Mouse (Mus musculus) myocyte (in vitro differentiated cells): Measurements from ENCODE around the gene Cops7b. TPM values are rescaled to one million over a fixed set of nuclear protein-coding genes. Genes with fewer than 3 reads are reported as not detected.

ENCODE experiments used
- H3K27me3 ChIP-seq: one replicate; pipeline ENCODE4 v1.6.1; 2011; ENCODE audit not compliant: control insufficient read depth, insufficient read depth, insufficient read length
- H3K36me3 ChIP-seq: one replicate; pipeline ENCODE4 v1.6.1; 2011; ENCODE audit not compliant: control insufficient read depth, insufficient read depth
- H3K4me2 ChIP-seq: one replicate; pipeline ENCODE4 v1.6.1; 2011; ENCODE audit warnings: low read depth, control low read depth
- H3K4me3 ChIP-seq: one replicate; pipeline ENCODE4 v1.5.1; 2011; ENCODE audit warnings: mild to moderate bottlenecking, control low read depth, moderate library complexity
- H3K79me2 ChIP-seq: one replicate; pipeline ENCODE4 v1.6.1; 2011; ENCODE audit not compliant: control insufficient read depth, insufficient read depth
- H3ac ChIP-seq: one replicate; pipeline ENCODE4 v1.6.1; 2011; ENCODE audit not compliant: control insufficient read depth, insufficient read length
- CEBPB ChIP-seq: IDR thresholded peaks from 2 replicates; pipeline ENCODE4 v1.6.1; 2011; ENCODE audit warnings: mild to moderate bottlenecking, moderate library complexity; ENCODE audit not compliant: poor library complexity, insufficient read depth, severe bottlenecking
- E2F4 ChIP-seq: IDR thresholded peaks from one replicate; pipeline ENCODE4 v1.6.1; 2011; ENCODE audit warnings: mild to moderate bottlenecking, control low read depth, moderate library complexity; ENCODE audit not compliant: insufficient read depth
- MAX ChIP-seq: IDR thresholded peaks from one replicate; pipeline ENCODE4 v1.6.1; 2011; ENCODE audit warnings: low read depth, mild to moderate bottlenecking, control low read depth
- MYOD1 ChIP-seq, 3 experiments: IDR thresholded peaks; one replicate each; pipeline ENCODE4 v1.6.1; 2011; ENCODE audit warnings: control low read depth in 2 of 3, low read depth in 2 of 3, mild to moderate bottlenecking in 2 of 3, moderate library complexity in 1 of 3; ENCODE audit not compliant: insufficient read length in 2 of 3, control insufficient read depth in 1 of 3
- MYOG ChIP-seq, 3 experiments: IDR thresholded peaks; one replicate each; pipeline ENCODE4 v1.6.1; 2011; ENCODE audit warnings: control low read depth in 2 of 3, low read depth in 2 of 3, mild to moderate bottlenecking in 2 of 3; ENCODE audit not compliant: insufficient read length in 2 of 3, control insufficient read depth in 1 of 3, insufficient read depth in 1 of 3
- POLR2A ChIP-seq: IDR thresholded peaks from one replicate; pipeline ENCODE4 v1.6.1; 2011; ENCODE audit warnings: low read depth, mild to moderate bottlenecking, control low read depth, moderate library complexity; ENCODE audit not compliant: insufficient read length
- POLR2AphosphoS2 ChIP-seq: IDR thresholded peaks from one replicate; pipeline ENCODE4 v1.6.1; 2011; ENCODE audit warnings: low read depth, control low read depth; ENCODE audit not compliant: insufficient read length
- REST ChIP-seq: IDR thresholded peaks from one replicate; pipeline ENCODE4 v1.6.1; 2011; ENCODE audit warnings: mild to moderate bottlenecking, control low read depth, moderate library complexity; ENCODE audit not compliant: insufficient read depth, insufficient read length
- SRF ChIP-seq: IDR thresholded peaks from one replicate; pipeline ENCODE4 v1.6.1; 2011; ENCODE audit warnings: low read depth; ENCODE audit not compliant: control insufficient read depth, insufficient read length
- TCF12 ChIP-seq: IDR thresholded peaks from one replicate; pipeline ENCODE4 v1.6.1; 2011; ENCODE audit warnings: mild to moderate bottlenecking, control low read depth; ENCODE audit not compliant: poor library complexity, insufficient read depth, severe bottlenecking
- TCF3 ChIP-seq: IDR thresholded peaks from one replicate; pipeline ENCODE4 v1.6.1; 2011; ENCODE audit warnings: low read depth, control low read depth; ENCODE audit not compliant: insufficient read length
- USF1 ChIP-seq: IDR thresholded peaks from one replicate; pipeline ENCODE4 v1.6.1; 2011; ENCODE audit warnings: low read depth, mild to moderate bottlenecking, control low read depth, moderate library complexity
- polyA plus RNA-seq: library from polyadenylated mRNA; unstranded; fragments of >200 nt; fragmentation: generic; extraction: Trizol; gene quantifications from one replicate; pipeline ENCODE4 v1.2.1, GENCODE M21; 2012; ENCODE audit warnings: missing spikeins

Gene Cops7b
- polyA plus RNA-seq, 1 experiment, result 20.4 TPM

DNA sequence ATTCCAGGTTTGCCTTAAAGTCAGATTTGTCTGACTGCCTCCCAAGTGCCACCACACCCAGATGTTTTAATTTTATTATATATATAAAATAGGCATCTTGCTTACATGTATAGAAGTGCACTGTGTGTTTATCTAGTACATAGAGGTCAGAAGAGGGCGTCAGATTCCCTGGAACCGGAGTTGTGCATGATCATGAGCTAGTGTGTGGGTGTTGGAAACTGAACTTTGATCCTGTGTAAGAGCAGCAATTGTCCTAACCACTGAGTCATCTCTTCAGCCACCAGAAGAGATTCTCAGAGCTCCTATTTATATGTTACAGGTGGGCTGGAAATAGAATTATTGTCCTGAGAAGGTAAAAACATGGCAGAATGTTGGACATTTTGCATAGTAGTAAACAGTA lies 17.4 kb downstream of the Cops7b start:
- H3K36me3 ChIP-seq, result peaks cover 38% of the 10 kb centered on the region
- no peak overlapping the region for H3K4me3 ChIP-seq
- no peak overlapping the region for H3ac ChIP-seq
- TF ChIP-seq MAX, result no peak
- TF ChIP-seq CEBPB, result no peak
- no peak for TF ChIP-seq SRF
- TF ChIP-seq POLR2A, result no peak
- TF ChIP-seq E2F4, result no peak
- no peak for TF ChIP-seq MYOG (IDR thresholded peaks at IDR 0.05; ENCODE audit: control insufficient read depth in 1 of 3, insufficient read depth in 1 of 3, insufficient read length in 2 of 3, low read depth in 2 of 3)
- no peak for TF ChIP-seq MYOD1 (IDR thresholded peaks at IDR 0.05; ENCODE audit: control insufficient read depth in 1 of 3, insufficient read length in 2 of 3, low read depth in 2 of 3)
- no peak for TF ChIP-seq POLR2AphosphoS2
- TF ChIP-seq TCF3, result no peak
- no peak for TF ChIP-seq USF1
- no peak for TF ChIP-seq TCF12
- TF ChIP-seq REST, result no peak
- no peaks in the 10 kb centered on the region for H3K79me2 ChIP-seq
- no peak overlapping the region for H3K4me2 ChIP-seq
- H3K27me3 ChIP-seq, result no peaks in the 10 kb centered on the region

GRCm38 (mm10) chr1:86610954-86611353 lies 28.2 kb downstream of the Cops7b start:
- no peak overlapping the region for H3K4me3 ChIP-seq
- H3K4me2 ChIP-seq, result no peak overlapping the region
- H3ac ChIP-seq, result no peak overlapping the region
- no peaks in the 10 kb centered on the region for H3K27me3 ChIP-seq
- TF ChIP-seq POLR2A, result no peak
- TF ChIP-seq SRF, result no peak
- TF ChIP-seq REST, result no peak
- TF ChIP-seq POLR2AphosphoS2, result no peak
- TF ChIP-seq TCF12, result no peak
- TF ChIP-seq MYOG (IDR thresholded peaks at IDR 0.05; ENCODE audit: control insufficient read depth in 1 of 3, insufficient read depth in 1 of 3, insufficient read length in 2 of 3, low read depth in 2 of 3), result no peak
- no peak for TF ChIP-seq USF1
- TF ChIP-seq CEBPB, result no peak
- H3K36me3 ChIP-seq, result peaks cover 6% of the 10 kb centered on the region
- no peaks in the 10 kb centered on the region for H3K79me2 ChIP-seq

GRCm38 (mm10) chr1:86612081-86612480 lies 29.4 kb downstream of the Cops7b start:
- H3ac ChIP-seq, result no peak overlapping the region
- H3K79me2 ChIP-seq, result no peaks in the 10 kb centered on the region
- TF ChIP-seq E2F4 (no peak), MYOD1 (IDR thresholded peaks at IDR 0.05; ENCODE audit: control insufficient read depth in 1 of 3, insufficient read length in 2 of 3, low read depth in 2 of 3) (peak in 2 of 3 experiments; percentile 12 to 37), CEBPB (no peak), REST (no peak), TCF12 (no peak), POLR2AphosphoS2 (no peak), SRF (no peak)
- H3K4me3 ChIP-seq, result no peak overlapping the region
- H3K36me3 ChIP-seq, result peaks cover 6% of the 10 kb centered on the region
- no peaks in the 10 kb centered on the region for H3K27me3 ChIP-seq
- no peak overlapping the region for H3K4me2 ChIP-seq

DNA sequence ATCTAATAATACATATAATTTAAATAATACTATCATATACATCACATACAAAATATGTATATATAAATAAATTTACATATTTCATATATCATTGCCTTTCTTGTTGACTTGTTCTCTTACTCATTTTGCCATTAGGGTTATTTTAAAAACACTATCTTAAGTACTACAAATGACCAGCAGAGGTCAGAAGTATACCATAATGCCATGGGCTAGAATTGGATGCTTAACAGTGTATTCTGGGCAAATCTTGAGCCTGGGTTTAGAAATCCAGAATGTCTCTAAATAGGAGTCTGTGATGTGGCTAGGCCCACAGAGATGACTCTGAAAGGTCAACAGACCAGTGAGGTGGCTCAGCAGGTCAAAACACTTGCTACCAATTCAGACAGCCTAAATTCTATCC lies 31.6 kb downstream of the Cops7b start:
- Histone ChIP-seq H3K4me2 (no peak overlapping the region), H3K27me3 (no peaks in the 10 kb centered on the region), H3K36me3 (no peaks in the 10 kb centered on the region), H3ac (no peak overlapping the region), H3K4me3 (no peak overlapping the region), H3K79me2 (no peaks in the 10 kb centered on the region)
- TF ChIP-seq MYOD1 (IDR thresholded peaks at IDR 0.05; ENCODE audit: control insufficient read depth in 1 of 3, insufficient read length in 2 of 3, low read depth in 2 of 3), result no peak
- TF ChIP-seq SRF, result no peak
- TF ChIP-seq TCF3, result no peak
- no peak for TF ChIP-seq POLR2A
- no peak for TF ChIP-seq E2F4
- TF ChIP-seq CEBPB, result no peak
- no peak for TF ChIP-seq MAX
- TF ChIP-seq POLR2AphosphoS2, result no peak
- no peak for TF ChIP-seq MYOG (IDR thresholded peaks at IDR 0.05; ENCODE audit: control insufficient read depth in 1 of 3, insufficient read depth in 1 of 3, insufficient read length in 2 of 3, low read depth in 2 of 3)
- no peak for TF ChIP-seq REST
- no peak for TF ChIP-seq USF1
- no peak for TF ChIP-seq TCF12

DNA sequence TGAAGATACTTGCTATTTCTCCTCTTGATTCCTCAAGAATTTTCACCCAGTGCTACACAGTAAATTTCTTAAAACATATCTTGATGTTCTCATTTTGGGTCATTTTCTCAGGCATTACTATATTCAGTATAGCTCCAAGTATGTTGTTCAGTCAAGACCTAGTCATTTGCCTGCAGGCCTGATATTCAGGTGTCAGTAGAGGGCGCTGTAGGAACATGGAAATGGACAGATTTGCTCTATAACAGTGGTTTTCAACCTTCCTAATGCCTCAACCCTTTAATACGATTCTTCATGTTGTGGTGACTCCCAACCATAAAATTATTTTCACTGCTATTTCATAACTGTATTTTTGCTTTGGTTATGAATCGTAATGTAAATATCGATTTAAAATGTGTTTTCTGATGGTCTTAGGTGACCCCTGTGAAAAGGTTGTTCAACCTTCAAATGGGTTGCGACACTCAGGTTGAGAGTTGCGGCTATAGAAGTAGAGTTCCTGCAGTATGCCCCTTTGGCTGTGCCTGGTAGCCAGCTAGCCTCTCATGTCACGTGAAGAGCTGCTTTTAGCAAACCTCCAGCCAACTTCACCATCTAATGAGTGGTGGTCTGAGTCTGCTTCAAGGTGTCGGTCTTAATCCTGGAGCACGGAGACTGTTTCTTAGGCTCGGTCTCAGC lies 35.9 kb downstream of the Cops7b start:
- H3K27me3 ChIP-seq, result no peaks in the 10 kb centered on the region
- no peak overlapping the region for H3ac ChIP-seq
- TF ChIP-seq MYOG (IDR thresholded peaks at IDR 0.05; ENCODE audit: control insufficient read depth in 1 of 3, insufficient read depth in 1 of 3, insufficient read length in 2 of 3, low read depth in 2 of 3) (no peak), POLR2AphosphoS2 (no peak), CEBPB (no peak), SRF (no peak), E2F4 (no peak), POLR2A (no peak), REST (no peak), TCF12 (no peak), MAX (no peak), USF1 (no peak), TCF3 (no peak), MYOD1 (IDR thresholded peaks at IDR 0.05; ENCODE audit: control insufficient read depth in 1 of 3, insufficient read length in 2 of 3, low read depth in 2 of 3) (no peak)
- H3K36me3 ChIP-seq, result no peaks in the 10 kb centered on the region
- H3K4me2 ChIP-seq, result no peak overlapping the region
- no peak overlapping the region for H3K4me3 ChIP-seq
- H3K79me2 ChIP-seq, result no peaks in the 10 kb centered on the region
